Mouse (Mus musculus) hindbrain, embryonic 16.5 days (tissue): ENCODE measurements around the gene Ccz1. TPM values are rescaled to one million over a fixed set of nuclear protein-coding genes. Genes with fewer than 3 reads are reported as not detected.

Experiments used
- ATAC-seq: fragments of 200-750 bp; cut with Nextera tagmentation; 2 replicates; pipeline ENCODE4 v1.8.0; 2017; ENCODE audit warnings: moderate TSS enrichment, moderate library complexity
- H3K27ac ChIP-seq: fragments of 300-500 bp; sonication (generic); 2 replicates; pipeline ENCODE4 v1.5.1; 2014; ENCODE audit warnings: low read depth, mild to moderate bottlenecking, control low read depth, low read length, moderate library complexity
- H3K27me3 ChIP-seq: fragments of 300-500 bp; sonication (generic); replicated peaks from 2 replicates; pipeline ENCODE4 v1.6.1; 2014; ENCODE audit warnings: low read length; ENCODE audit not compliant: control insufficient read depth, insufficient read depth
- H3K36me3 ChIP-seq: fragments of 300-500 bp; sonication (generic); 2 replicates; pipeline ENCODE4 v1.6.1; 2014; ENCODE audit warnings: mild to moderate bottlenecking, low read length, moderate library complexity, mixed read lengths; ENCODE audit not compliant: control insufficient read depth, insufficient read depth
- H3K4me1 ChIP-seq: fragments of 300-500 bp; sonication (generic); 2 replicates; pipeline ENCODE4 v1.6.1; 2014; ENCODE audit warnings: low read depth, low read length; ENCODE audit not compliant: control insufficient read depth, insufficient read depth
- H3K4me2 ChIP-seq: fragments of 300-500 bp; sonication (generic); 2 replicates; pipeline ENCODE4 v1.6.1; 2014; ENCODE audit warnings: mild to moderate bottlenecking, low read length, control low read depth, moderate library complexity
- H3K4me3 ChIP-seq: fragments of 300-500 bp; sonication (generic); 2 replicates; pipeline ENCODE4 v1.5.1; 2014; ENCODE audit warnings: mild to moderate bottlenecking, low read length, control low read depth, moderate library complexity
- H3K9ac ChIP-seq: fragments of 300-500 bp; sonication (generic); 2 replicates; pipeline ENCODE4 v1.6.1; 2014; ENCODE audit warnings: low read depth, mild to moderate bottlenecking, control low read depth, low read length, moderate library complexity
- H3K9me3 ChIP-seq: fragments of 300-500 bp; sonication (generic); 2 replicates; pipeline ENCODE4 v1.6.1; 2014; ENCODE audit warnings: mild to moderate bottlenecking, low read length, moderate library complexity; ENCODE audit not compliant: control insufficient read depth
- WGBS: fragments of 180-500 bp; shearing (Covaris S2); extraction: QIAGEN DNeasy Blood & Tissue Kit; methylation state at CpG from one replicate; pipeline ENCODE4 v1.1.7; 2014; 5-methylcytosine and 5-hydroxymethylcytosine counted together
- polyA plus RNA-seq: library from polyadenylated mRNA; unstranded; fragments of >200 nt; fragmentation: Nextera tagmentation; extraction: Ambion mirVana; gene quantifications from 2 replicates; pipeline ENCODE4 v1.2.1, GENCODE M21; 2015

The Ccz1 gene
- polyA plus RNA-seq, 1 experiment from 2014 or later = 73.6 TPM

DNA sequence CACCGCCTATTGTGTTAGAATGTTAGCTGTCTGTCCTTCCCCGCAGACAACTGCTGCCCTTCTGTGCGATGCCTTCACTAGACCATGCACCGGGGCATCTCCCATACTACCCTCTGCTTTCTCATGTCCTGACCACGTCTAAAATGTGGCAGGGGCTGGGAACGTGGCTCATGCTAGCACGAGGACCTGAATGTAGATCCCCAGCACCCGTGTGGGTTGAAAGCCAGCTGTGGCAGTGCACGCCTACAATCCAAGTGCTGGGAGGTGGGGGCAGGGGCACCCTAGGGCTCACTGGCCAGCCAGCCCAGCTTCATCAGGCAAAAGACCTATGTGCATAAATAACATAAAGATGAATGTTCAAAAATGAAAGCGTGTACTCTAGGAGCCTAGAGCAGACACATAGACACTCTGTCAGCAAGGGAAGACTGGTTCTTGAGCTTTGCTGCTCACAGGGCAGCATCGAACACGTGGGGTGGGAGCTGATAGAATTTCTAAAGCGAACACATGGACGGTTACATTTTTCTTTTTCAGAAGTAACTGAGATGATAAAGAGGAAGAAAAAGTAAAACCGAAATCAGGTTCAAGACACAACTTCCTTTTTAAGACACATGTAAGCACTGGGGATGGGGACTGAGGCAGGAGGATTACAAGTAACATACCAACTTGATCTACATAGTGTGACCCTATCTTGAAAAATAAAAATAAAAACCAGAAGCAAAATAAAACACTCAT is 12.1 kb downstream of the Ccz1 start:
- Histone ChIP-seq H3K27ac (no peak overlapping the region), H3K4me1 (no peaks in the 10 kb centered on the region), H3K27me3 (no peaks in the 10 kb centered on the region), H3K4me3 (no peak overlapping the region), H3K9me3 (no peaks in the 10 kb centered on the region), H3K9ac (no peak overlapping the region), H3K4me2 (no peak overlapping the region), H3K36me3 (peaks cover 48% of the 10 kb centered on the region)
- no peak for ATAC-seq
- 88% methylated on average over 15 of the region's 15 CpGs for WGBS

DNA sequence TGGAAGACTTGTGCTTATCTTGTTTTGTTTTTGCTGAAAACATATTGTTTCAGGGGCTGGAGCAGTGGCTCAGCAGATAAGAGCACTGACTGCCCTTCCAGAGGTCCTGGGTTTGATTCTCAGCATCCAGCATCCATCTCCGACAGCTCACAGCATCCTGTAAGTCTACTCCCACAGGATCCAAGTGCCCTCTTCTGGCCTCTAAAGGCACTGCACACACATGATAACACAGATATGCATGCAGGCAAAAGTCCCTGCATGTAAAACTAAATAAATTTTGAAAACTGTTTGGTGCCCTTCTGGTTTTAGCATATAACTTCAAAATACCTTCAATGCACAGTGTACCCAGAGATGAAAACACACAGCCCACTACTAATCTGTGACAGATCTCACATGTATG is 15.3 kb downstream of the Ccz1 start:
- Histone ChIP-seq H3K9ac (no peak overlapping the region), H3K27me3 (no peaks in the 10 kb centered on the region), H3K4me2 (no peak overlapping the region), H3K36me3 (peaks cover 53% of the 10 kb centered on the region), H3K27ac (no peak overlapping the region), H3K9me3 (no peaks in the 10 kb centered on the region), H3K4me1 (no peaks in the 10 kb centered on the region), H3K4me3 (no peak overlapping the region)
- WGBS = 81% methylated on average over 1 of the region's 1 CpGs
- no peak for ATAC-seq

- no peaks in the 10 kb centered on the region for H3K27me3 ChIP-seq
- no peak for ATAC-seq
- H3K4me2 ChIP-seq = no peak overlapping the region
- 77% methylated on average over 11 of the region's 11 CpGs for WGBS
- peaks cover 61% of the 10 kb centered on the region for H3K36me3 ChIP-seq
- no peaks in the 10 kb centered on the region for H3K4me1 ChIP-seq
- H3K9ac ChIP-seq = no peak overlapping the region
- no peaks in the 10 kb centered on the region for H3K9me3 ChIP-seq
- H3K27ac ChIP-seq = no peak overlapping the region
- no peak overlapping the region for H3K4me3 ChIP-seq
Measured at GRCm38 (mm10) chr5:143994632-143995365, 19.9 kb downstream of the Ccz1 start.

- WGBS = 94% methylated on average over 5 of the region's 5 CpGs
Measured at GRCm38 (mm10) chr5:143993849-143994248, 20.8 kb downstream of the Ccz1 start.

GRCm38 (mm10) chr5:143993260-143993659 is 21.4 kb downstream of the Ccz1 start:
- Histone ChIP-seq H3K4me3 (no peak overlapping the region), H3K27me3 (no peaks in the 10 kb centered on the region), H3K4me1 (no peaks in the 10 kb centered on the region), H3K27ac (no peak overlapping the region), H3K4me2 (no peak overlapping the region), H3K36me3 (peaks cover 65% of the 10 kb centered on the region), H3K9ac (no peak overlapping the region), H3K9me3 (no peaks in the 10 kb centered on the region)
- WGBS = 90% methylated on average over 8 of the region's 8 CpGs
- no peak for ATAC-seq

More at GRCm38 (mm10) chr5:143993849-143994248, 20.8 kb downstream of the Ccz1 start:
- ATAC-seq = no peak
- Histone ChIP-seq H3K9ac (no peak overlapping the region), H3K4me3 (no peak overlapping the region), H3K9me3 (no peaks in the 10 kb centered on the region), H3K4me2 (no peak overlapping the region), H3K27me3 (no peaks in the 10 kb centered on the region), H3K27ac (no peak overlapping the region), H3K36me3 (peaks cover 64% of the 10 kb centered on the region), H3K4me1 (no peaks in the 10 kb centered on the region)

- no peak for ATAC-seq
- Histone ChIP-seq H3K27me3 (no peaks in the 10 kb centered on the region), H3K9ac (no peak overlapping the region), H3K4me2 (no peak overlapping the region), H3K9me3 (no peaks in the 10 kb centered on the region), H3K36me3 (peaks cover 60% of the 10 kb centered on the region), H3K4me1 (no peaks in the 10 kb centered on the region), H3K4me3 (no peak overlapping the region), H3K27ac (no peak overlapping the region)
- 86% methylated on average over 10 of the region's 10 CpGs for WGBS
Measured at GRCm38 (mm10) chr5:143992661-143993060, 22.0 kb downstream of the Ccz1 start.

- H3K27ac ChIP-seq = no peak overlapping the region
- no peak overlapping the region for H3K4me2 ChIP-seq
- 77% methylated on average over 11 of the region's 11 CpGs for WGBS
Measured at GRCm38 (mm10) chr5:143990086-143990485, 24.6 kb downstream of the Ccz1 start.

DNA sequence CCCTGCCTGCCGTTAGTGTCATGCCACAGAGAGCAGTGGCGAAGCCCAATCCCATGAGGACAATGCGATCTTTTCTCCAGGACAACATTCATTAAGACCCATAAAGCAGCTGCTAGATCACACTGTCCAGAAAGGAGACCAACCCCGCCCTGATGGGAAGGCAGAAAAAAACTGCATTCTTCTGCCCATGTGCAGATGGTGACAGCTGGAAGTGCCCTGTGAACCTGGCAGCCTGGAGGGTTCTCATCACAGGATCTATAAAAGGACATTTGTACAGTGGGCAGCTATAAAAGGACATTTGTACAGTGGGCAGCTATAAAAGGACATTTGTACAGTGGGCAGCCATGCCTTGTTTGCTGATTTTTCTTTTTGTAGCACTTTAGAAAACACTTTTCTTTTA is 25.6 kb downstream of the Ccz1 start:
- WGBS = 75% methylated on average over 4 of the region's 4 CpGs
- Histone ChIP-seq H3K4me2 (no peak overlapping the region), H3K9ac (no peak overlapping the region), H3K4me1 (no peaks in the 10 kb centered on the region), H3K36me3 (peaks cover 51% of the 10 kb centered on the region), H3K9me3 (no peaks in the 10 kb centered on the region), H3K27ac (no peak overlapping the region), H3K4me3 (no peak overlapping the region), H3K27me3 (no peaks in the 10 kb centered on the region)
- ATAC-seq = no peak

More at GRCm38 (mm10) chr5:143990086-143990485, 24.6 kb downstream of the Ccz1 start:
- Histone ChIP-seq H3K27me3 (no peaks in the 10 kb centered on the region), H3K36me3 (peaks cover 55% of the 10 kb centered on the region), H3K9me3 (no peaks in the 10 kb centered on the region), H3K4me1 (no peaks in the 10 kb centered on the region), H3K4me3 (no peak overlapping the region), H3K9ac (no peak overlapping the region)
- no peak for ATAC-seq

DNA sequence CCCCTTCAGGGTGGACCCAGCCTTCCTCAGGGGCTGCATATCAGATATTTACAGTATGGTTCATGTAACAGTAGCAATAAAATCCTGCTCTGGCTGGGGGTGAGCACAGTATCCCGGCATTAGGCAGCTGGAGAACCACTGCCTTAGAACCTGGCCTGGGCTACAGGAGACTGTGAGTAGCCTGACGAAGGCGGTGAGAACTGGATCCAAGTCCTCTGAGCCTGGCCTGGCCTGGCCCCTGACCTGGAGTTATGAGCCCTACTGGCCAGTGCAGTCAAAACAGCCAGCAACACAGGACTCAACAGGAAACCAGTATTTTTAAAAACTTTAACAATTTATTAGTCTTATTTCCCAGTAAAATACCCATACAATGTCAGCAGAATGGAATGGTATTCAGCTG is 27.1 kb downstream of the Ccz1 start:
- H3K9me3 ChIP-seq = no peaks in the 10 kb centered on the region
- no peak overlapping the region for H3K9ac ChIP-seq
- H3K27me3 ChIP-seq = no peaks in the 10 kb centered on the region
- 98% methylated on average over 3 of the region's 3 CpGs for WGBS
- no peaks in the 10 kb centered on the region for H3K4me1 ChIP-seq
- H3K27ac ChIP-seq = no peak overlapping the region
- ATAC-seq = no peak
- H3K4me3 ChIP-seq = no peak overlapping the region
- H3K36me3 ChIP-seq = peaks cover 40% of the 10 kb centered on the region
- H3K4me2 ChIP-seq = no peak overlapping the region
